Mouse (Mus musculus) spleen, postnatal 36 days (tissue): ENCODE measurements around the gene Fbf1.

Experiments used
- DNase-seq, 2 experiments: peaks; one replicate each; pipeline ENCODE4 v3.0.0; 2022; ENCODE audit warnings: low spot score in 2 of 2, mixed read lengths in 1 of 2

The Fbf1 gene

DNA sequence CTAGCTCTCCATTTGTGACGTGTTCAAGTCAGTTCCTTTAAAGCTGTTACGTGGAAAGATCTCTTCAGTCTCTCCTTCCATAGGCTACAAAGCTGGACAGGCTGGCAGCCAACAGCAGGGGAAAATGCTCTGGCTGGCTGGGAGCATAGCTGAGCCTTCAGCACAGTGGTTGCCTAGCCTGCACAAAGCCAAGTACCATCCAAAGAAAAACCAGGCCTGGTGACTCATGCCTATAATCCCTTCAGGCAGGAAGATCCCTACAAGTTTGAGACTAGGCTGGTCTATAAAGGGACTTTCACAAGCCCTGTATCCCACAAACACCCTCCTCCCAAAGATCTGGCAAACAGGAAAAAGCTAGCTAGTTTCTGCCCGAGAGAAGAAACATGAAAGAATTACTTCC lies 17.9 kb upstream of the Fbf1 start:
- no peak for DNase-seq

- no peak for DNase-seq
These were observed 10.6 kb upstream of the Fbf1 start for GRCm38 (mm10) chr11:116178411-116179121.

DNA sequence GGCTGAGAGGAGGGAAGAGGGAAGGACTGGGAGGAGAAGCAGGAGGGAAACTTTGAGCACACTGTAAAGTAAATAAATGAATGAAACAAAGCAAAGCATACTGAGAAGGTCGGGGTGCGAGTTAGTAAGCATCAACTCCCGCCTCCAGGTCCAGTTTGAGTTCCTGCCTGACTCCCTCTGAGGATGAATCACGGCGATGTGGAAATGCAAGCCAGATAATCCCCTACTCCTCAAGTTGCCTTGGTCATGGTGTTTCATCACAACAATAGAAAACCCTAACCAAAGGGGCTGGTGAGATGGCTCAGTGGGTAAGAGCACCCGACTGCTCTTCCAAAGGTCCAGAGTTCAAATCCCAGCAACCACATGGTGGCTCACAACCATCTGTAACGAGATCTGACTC lies 8.0 kb upstream of the Fbf1 start:
- no peak for DNase-seq

- no peak for DNase-seq
These were observed 6.9 kb upstream of the Fbf1 start for GRCm38 (mm10) chr11:116174775-116175448.

GRCm38 (mm10) chr11:116171959-116172358 lies 4.0 kb upstream of the Fbf1 start:
- no peak for DNase-seq

DNA sequence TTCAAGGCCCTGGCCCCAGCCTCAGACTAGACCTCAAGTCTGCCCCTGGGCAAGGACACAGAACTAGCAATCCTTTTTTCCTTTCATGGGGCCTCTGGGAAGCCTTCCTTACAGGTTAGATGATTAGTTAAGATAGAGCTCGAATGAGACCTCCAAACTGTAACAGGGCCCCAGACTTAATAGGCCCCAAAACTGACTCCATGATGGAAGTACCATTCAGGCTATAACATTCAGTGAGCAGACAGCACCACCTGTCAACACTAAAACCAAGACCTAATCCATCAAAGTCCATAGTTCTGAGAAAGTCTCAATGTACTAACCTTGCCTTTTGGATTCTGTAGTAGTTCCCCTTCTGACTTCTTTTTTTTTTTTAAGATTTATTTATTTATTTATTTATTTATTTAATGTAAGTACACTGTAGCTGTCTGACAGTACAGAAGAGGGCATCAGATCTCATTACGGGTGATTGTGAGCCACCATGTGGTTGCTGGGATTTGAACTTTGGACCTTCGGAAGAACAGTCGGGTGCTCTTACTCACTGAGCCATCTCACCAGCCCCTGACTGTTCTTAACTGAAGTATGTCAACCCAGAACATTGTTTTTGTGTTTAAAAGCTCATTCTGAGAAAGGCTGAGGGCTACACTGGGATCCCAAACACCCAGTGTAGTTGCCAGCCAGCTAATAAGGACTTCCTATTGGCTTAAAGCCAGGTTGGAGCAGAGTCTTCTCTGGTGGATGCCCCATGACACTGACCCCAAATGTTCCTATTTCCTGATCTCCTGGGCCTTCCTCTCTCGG lies 2.2 kb upstream of the Fbf1 start:
- no peak for DNase-seq

GRCm38 (mm10) chr11:116169214-116169613 lies 1.2 kb upstream of the Fbf1 start:
- no peak for DNase-seq

- no peak for DNase-seq
These were observed 734 bp downstream of the Fbf1 start for GRCm38 (mm10) chr11:116167232-116167631.

DNA sequence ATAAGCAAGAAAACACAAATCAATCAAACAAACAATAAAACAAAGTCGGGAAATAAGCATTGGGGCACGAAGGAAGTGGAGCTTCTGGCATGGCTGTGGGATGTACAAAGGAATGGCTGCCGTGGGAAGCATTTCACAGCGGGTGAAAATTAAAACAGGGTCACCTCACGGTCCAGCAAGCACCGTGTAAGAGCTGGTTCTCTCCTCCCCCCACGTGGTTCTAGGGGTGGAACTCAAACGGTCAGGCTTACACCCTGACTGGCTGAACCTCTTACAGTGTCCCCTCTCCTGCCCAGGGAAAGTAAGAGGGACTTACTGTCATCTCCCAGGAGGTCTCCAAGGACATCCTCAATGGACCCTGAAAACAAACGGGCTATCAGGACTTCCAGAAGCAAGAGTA lies 5.0 kb downstream of the Fbf1 start:
- DNase-seq = no peak

- DNase-seq = no peak
These were observed 5.8 kb downstream of the Fbf1 start for GRCm38 (mm10) chr11:116162146-116162545.

GRCm38 (mm10) chr11:116161312-116161711 lies 6.7 kb downstream of the Fbf1 start:
- no peak for DNase-seq

DNA sequence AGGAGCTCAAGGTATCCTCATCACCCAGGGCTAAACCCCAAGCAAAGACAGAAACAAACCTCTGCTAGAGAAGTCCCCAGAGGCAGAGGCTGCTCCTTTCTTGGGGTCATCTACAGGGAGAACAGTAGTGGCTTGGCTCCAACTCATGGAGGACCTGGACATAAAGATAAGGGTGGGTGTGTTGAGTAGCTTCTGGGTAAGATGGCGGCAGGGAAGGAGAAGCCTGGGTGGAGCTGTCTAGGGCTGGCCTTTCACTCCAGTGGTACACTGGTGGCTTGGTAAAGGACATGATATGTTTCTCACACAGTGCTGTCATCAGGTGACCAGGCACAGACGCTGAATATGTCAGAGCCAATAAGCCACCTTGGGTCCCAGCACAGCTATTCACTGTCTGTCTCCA lies 17.0 kb downstream of the Fbf1 start:
- peak; percentile 43 to 64 for DNase-seq

- no peak for DNase-seq
These were observed 18.6 kb downstream of the Fbf1 start for GRCm38 (mm10) chr11:116149341-116149740.

- DNase-seq = no peak
These were observed 19.2 kb downstream of the Fbf1 start for GRCm38 (mm10) chr11:116148761-116149221.

DNA sequence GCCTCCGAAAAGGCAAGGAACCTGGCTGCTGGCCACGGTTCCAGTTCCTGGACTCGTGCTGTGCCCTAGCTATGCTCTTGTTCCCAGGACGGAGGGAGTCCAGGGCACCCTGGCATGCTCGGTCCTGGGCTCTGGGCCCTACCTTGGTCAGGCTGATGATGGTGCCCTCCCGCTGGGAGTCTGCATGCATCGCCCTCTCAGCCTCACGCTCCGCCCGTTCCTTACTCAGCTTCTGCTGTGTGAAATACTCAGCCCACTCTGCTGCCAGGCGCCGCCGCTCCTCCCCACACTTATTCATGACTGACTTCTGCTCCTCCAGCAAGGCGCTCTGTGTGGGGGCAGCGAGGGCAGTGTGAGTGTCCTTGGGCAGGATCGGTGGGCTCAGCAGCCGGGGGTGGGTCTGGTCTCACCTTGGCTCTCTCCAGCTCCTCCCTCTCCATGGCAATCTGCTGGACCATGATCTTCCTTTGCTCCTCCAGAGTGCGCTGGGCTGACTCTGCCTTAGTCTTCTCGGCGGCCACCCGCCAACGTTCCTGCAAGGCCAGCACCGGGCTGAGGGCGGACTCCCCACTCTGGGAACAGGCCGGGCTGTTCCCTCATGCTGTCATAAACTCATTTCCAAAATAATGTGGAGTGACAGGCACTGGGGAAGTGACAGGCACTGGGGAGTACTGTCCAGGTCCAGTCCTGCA lies 21.5 kb downstream of the Fbf1 start:
- DNase-seq = no peak

DNA sequence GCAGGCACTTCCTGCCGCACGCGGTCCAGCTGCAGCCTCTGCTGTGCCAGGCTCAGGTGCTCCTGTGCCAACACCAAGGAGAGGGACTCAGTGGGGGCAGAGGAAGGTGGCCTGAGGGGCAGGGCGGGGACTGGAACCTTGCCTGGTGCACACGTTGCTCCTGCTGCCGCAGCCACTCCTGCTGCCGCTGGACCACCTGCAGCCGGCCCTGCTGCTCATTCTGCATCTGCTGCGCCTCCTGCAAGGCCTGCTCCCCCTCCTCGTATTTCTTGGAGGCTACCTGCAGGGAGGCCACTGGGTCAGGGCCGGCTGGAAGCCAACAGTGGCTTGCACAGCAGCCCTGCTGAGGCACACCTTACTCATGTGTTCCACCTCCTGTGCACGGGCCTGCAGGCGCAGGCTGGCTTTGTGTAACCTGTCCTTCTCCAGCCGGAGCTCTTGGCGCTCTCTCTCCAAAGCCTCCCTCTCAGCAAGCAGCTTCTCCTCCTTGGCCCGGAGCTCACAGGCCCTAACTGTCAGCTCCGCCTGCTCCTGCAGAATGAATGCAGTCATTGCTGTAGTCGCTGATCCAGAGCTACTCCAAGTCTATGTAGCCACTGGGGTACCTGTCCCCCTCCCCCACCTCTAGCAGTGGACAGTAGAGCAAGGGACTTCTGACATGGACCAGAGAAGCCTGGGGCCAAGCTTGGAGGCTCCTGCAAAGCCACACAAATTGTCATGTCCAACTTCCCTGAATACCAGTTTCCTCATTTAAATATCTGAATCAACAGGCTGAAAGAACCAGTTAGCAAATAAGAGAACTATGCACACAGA lies 22.3 kb downstream of the Fbf1 start:
- no peak for DNase-seq

DNA sequence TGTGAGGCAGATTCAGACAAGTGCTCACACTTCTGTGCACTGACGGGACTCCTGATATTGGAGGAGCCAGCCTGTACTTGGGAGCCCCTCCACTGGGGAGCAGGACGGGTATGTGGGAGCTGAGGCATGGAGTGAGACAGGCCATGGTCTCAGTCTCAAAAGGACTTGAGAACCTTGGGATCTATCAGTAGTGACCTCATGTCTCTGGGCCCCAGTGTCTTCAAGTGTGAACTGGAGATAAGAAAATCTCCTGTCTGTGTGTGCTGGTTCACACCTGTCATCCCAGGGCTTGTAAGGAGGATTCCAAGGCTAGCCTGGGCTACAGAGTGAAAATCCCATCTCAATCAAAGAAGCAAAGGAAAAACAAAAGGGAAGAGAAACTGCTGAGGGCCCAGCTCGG lies 24.5 kb downstream of the Fbf1 start:
- DNase-seq = no peak

GRCm38 (mm10) chr11:116142211-116142991 lies 25.6 kb downstream of the Fbf1 start:
- DNase-seq = peak; percentile 38 to 62

DNA sequence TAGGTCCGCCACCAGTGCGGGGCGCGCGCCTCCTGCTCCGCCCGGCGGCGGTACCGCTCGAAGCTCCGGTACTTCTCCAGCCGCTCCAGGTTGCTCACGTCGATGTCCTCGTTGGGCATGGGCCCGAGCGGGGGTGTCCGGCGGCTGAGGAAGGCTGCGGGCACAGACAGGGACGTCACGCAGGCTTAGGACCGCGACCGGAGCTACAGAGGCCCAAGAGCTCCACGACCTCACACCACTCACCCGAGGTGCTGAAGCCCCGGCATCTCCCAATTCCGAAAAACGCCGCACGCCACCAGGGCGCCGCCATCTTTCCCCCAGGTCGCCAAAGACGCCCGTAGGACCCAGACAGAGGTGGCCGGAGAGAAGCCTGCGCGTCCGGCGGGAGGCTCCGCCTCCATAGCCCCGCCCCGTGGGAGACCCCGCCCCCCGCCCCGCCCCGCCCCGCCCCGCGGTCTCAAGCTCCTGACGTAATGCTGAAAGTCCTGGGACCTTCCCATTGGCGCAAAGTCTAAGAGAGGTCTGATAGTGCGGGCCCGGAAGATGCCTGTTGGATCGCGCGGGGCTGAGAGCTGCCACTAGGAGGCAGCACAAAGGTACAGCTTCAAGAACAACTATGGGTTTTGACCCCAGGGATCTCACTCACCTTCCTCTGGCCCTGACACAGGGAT lies 29.4 kb downstream of the Fbf1 start, which contains the start of gene Mrpl38:
Gene Mrpl38 (minus strand): TSS at position 401 of the 671 bp plus-strand sequence.
- peak; percentile 87 to 92 for DNase-seq

GRCm38 (mm10) chr11:116138096-116138467 lies 29.9 kb downstream of the Fbf1 start:
- DNase-seq = no peak
